Comparison of ENCODE assay signal across 8 mouse cellular contexts in genomic region chr8:121717502-121717901, GRCm38 (mm10). TPM values are rescaled to one million over a fixed set of nuclear protein-coding genes. Genes with fewer than 3 reads are reported as not detected.
DNase-seq lines count a peak whose midpoint lies in the region; ATAC-seq and TF ChIP-seq lines count a peak whose summit lies in the region.
"Had no signal": no experiment of that assay in that cellular context is flagged by ENCODE, and none has a peak within 500 bp of the region (broad histone marks: within the 10 kb centered on the region; RNA-seq: fewer than 3 reads in every experiment).

No protein-coding gene starts in this region.

- H3K4me1 ChIP-seq in forebrain, embryonic 13.5 days, result peaks cover 11% of the 10 kb centered on the region
- H3K4me1 ChIP-seq in hindbrain, embryonic 16.5 days (ENCODE audit: control insufficient read depth, insufficient read depth, low read depth, low read length), result peaks cover 4% of the 10 kb centered on the region
- peaks cover 23% of the 10 kb centered on the region for H3K4me1 ChIP-seq in neural tube, embryonic 13.5 days (replicated peaks)

- H3K36me3 ChIP-seq in forebrain, embryonic 13.5 days (ENCODE audit: poor library complexity, severe bottlenecking), result no peaks in the 10 kb centered on the region
- no peaks in the 10 kb centered on the region for H3K36me3 ChIP-seq in hindbrain, embryonic 16.5 days (ENCODE audit: control insufficient read depth, insufficient read depth, low read length)
- H3K36me3 ChIP-seq in neural tube, embryonic 13.5 days, result no peaks in the 10 kb centered on the region
- H3K36me3 ChIP-seq: G1E had no signal

- no peak for TF ChIP-seq CTCF in layer of hippocampus, adult 2 months (conservative IDR thresholded peaks at IDR 0.05)

- no peaks in the 10 kb centered on the region for H3K9me3 ChIP-seq in forebrain, embryonic 13.5 days (replicated peaks)
- H3K9me3 ChIP-seq in hindbrain, embryonic 16.5 days (ENCODE audit: control insufficient read depth, low read length), result no peaks in the 10 kb centered on the region
- H3K9me3 ChIP-seq in neural tube, embryonic 13.5 days, result no peaks in the 10 kb centered on the region

- DNase-seq in layer of hippocampus, adult 2 months (ENCODE audit: low spot score in 2 of 2), result no peak
- DNase-seq in layer of hippocampus, postnatal 10 days (ENCODE audit: low spot score in 2 of 2), result no peak
- no peak for DNase-seq in right cerebral cortex, postnatal 10 days (ENCODE audit: low spot score in 2 of 2)
- DNase-seq in layer of hippocampus, postnatal 14 days (ENCODE audit: low spot score in 2 of 2), result no peak

- H3K27ac ChIP-seq in layer of hippocampus, adult 2 months, result peak overlapping the region; percentile 78
- no peak overlapping the region for H3K27ac ChIP-seq in forebrain, embryonic 13.5 days
- H3K27ac ChIP-seq in hindbrain, embryonic 16.5 days (ENCODE audit: low read depth, low read length), result peak overlapping the region; percentile 63
- H3K27ac ChIP-seq in neural tube, embryonic 13.5 days (replicated peaks), result peak overlapping the region; percentile 67

- WGBS in forebrain, embryonic 13.5 days, result 50% methylated on average over 14 of the region's 14 CpGs
- 41% methylated on average over 14 of the region's 14 CpGs for WGBS in hindbrain, embryonic 16.5 days
- 45% methylated on average over 14 of the region's 14 CpGs for WGBS in neural tube, embryonic 13.5 days

- H3K9ac ChIP-seq in forebrain, embryonic 13.5 days, result 0 out of 2 replicates have a peak overlapping the region, but pooled peaks have one; percentile 27
- H3K9ac ChIP-seq in hindbrain, embryonic 16.5 days (ENCODE audit: low read depth, low read length), result peak overlapping the region; percentile 35; the same call in 1 of the 2 replicates
- H3K9ac ChIP-seq in neural tube, embryonic 13.5 days, result peak overlapping the region; percentile 53; the same call in 1 of the 2 replicates

- H3K4me3 ChIP-seq in layer of hippocampus, adult 2 months, result peak overlapping the region; percentile 35; the same call in 1 of the 2 replicates
- H3K4me3 ChIP-seq in forebrain, embryonic 13.5 days, result no peak overlapping the region
- no peak overlapping the region for H3K4me3 ChIP-seq in hindbrain, embryonic 16.5 days (ENCODE audit: low read length)
- H3K4me3 ChIP-seq in neural tube, embryonic 13.5 days, result peak overlapping the region; percentile 1; the same call in 1 of the 2 replicates

- peak overlapping the region; percentile 53 for H3K4me2 ChIP-seq in forebrain, embryonic 13.5 days
- H3K4me2 ChIP-seq in hindbrain, embryonic 16.5 days (ENCODE audit: low read length), result peak overlapping the region; percentile 50
- peak overlapping the region; percentile 45 for H3K4me2 ChIP-seq in neural tube, embryonic 13.5 days

- H3K27me3 ChIP-seq in forebrain, embryonic 13.5 days, result peaks cover 6% of the 10 kb centered on the region; the same call in 1 of the 2 replicates
- no peaks in the 10 kb centered on the region for H3K27me3 ChIP-seq in hindbrain, embryonic 16.5 days (replicated peaks; ENCODE audit: control insufficient read depth, insufficient read depth, low read length)
- H3K27me3 ChIP-seq in neural tube, embryonic 13.5 days, result 0 out of 2 replicates have a peak, but pooled peaks cover 3% of the 10 kb centered on the region

- ATAC-seq in forebrain, embryonic 13.5 days, result peak; percentile 52
- peak; percentile 62 for ATAC-seq in hindbrain, embryonic 16.5 days
- peak; percentile 67 for ATAC-seq in neural tube, embryonic 13.5 days (ENCODE audit: low read depth)

RNA-seq across cellular contexts. Expression of gene Jph3, which starts 11.9 kb away (rescaled TPM):
- total RNA-seq in layer of hippocampus, adult 2 months (2021), result 100 to 1,000 TPM; 318 to 346 TPM
- 100 to 1,000 TPM; 155 TPM for total RNA-seq in layer of hippocampus, postnatal 10 days (2021)
- polyA plus RNA-seq in forebrain, embryonic 13.5 days (2015; fragmentation: Nextera tagmentation; extraction: Ambion mirVana), result 34.9 and 36.7 TPM in 2 replicates
- 106 and 118 TPM in 2 replicates for polyA plus RNA-seq in hindbrain, embryonic 16.5 days (2015; fragmentation: Nextera tagmentation; extraction: Ambion mirVana)
- 101 and 104 TPM in 2 replicates for polyA plus RNA-seq in neural tube, embryonic 13.5 days (2015; fragmentation: Nextera tagmentation; extraction: Ambion mirVana)
- 100 to 1,000 TPM; 212 to 217 TPM for total RNA-seq in layer of hippocampus, postnatal 14 days (2021)
- polyA plus RNA-seq: G1E had no signal

Comparison
In these comparisons a context has a peak if more than half of its experiments do, and no peak if none do; other contexts are left out.
1. H3K4me3 ChIP-seq: peak in layer of hippocampus, adult 2 months (single experiment) and neural tube, embryonic 13.5 days (single experiment); none in forebrain, embryonic 13.5 days (single experiment) and hindbrain, embryonic 16.5 days (single experiment).
2. Peak in every context shown above with its lines, with median percentiles within 50 percentile points of each other: ATAC-seq, H3K4me2 ChIP-seq and H3K9ac ChIP-seq.